Mouse (Mus musculus) hindbrain, postnatal 0 days (tissue): Measurements from ENCODE around the gene Pola1. TPM values are rescaled to one million over a fixed set of nuclear protein-coding genes. Genes with fewer than 3 reads are reported as not detected.

Experiments used
- ATAC-seq: fragments of 200-750 bp; cut with Nextera tagmentation; 2 replicates; pipeline ENCODE4 v1.8.0; 2017; ENCODE audit warnings: mild to moderate bottlenecking, moderate TSS enrichment, moderate library complexity
- DNase-seq: peaks from one replicate; pipeline ENCODE4 v3.0.0-alpha.2; 2015; ENCODE audit warnings: low spot score
- H3K27ac ChIP-seq: fragments of 300-500 bp; sonication (generic); 2 replicates; pipeline ENCODE4 v1.5.1; 2014; ENCODE audit warnings: mild to moderate bottlenecking
- H3K27me3 ChIP-seq: fragments of 300-500 bp; sonication (generic); 2 replicates; pipeline ENCODE4 v1.6.1; 2014; ENCODE audit warnings: low read length, mixed read lengths; ENCODE audit not compliant: insufficient read depth
- H3K36me3 ChIP-seq: fragments of 300-500 bp; sonication (generic); 2 replicates; pipeline ENCODE4 v1.6.1; 2014; ENCODE audit warnings: low read length, mixed read lengths; ENCODE audit not compliant: insufficient read depth
- H3K4me1 ChIP-seq: fragments of 300-500 bp; sonication (generic); 2 replicates; pipeline ENCODE4 v1.6.1; 2014; ENCODE audit warnings: antibody characterized with exemption, low read length, mixed read lengths; ENCODE audit not compliant: insufficient read depth
- H3K4me2 ChIP-seq: fragments of 300-500 bp; sonication (generic); 2 replicates; pipeline ENCODE4 v1.6.1; 2014; ENCODE audit warnings: low read depth, mild to moderate bottlenecking, low read length, moderate library complexity, mixed read lengths
- H3K4me3 ChIP-seq: fragments of 300-500 bp; sonication (generic); 2 replicates; pipeline ENCODE4 v1.5.1; 2014; ENCODE audit warnings: low read length
- H3K9ac ChIP-seq: fragments of 300-500 bp; sonication (generic); replicated peaks from 2 replicates; pipeline ENCODE4 v1.6.1; 2014; ENCODE audit warnings: mild to moderate bottlenecking, low read length, moderate library complexity, mixed read lengths
- H3K9me3 ChIP-seq: fragments of 300-500 bp; sonication (generic); 2 replicates; pipeline ENCODE4 v1.6.1; 2016; ENCODE audit warnings: low read length, mixed read lengths
- CTCF ChIP-seq: IDR thresholded peaks from 2 replicates; pipeline ENCODE4 v1.5.1; 2016; ENCODE audit warnings: antibody characterized with exemption, control low read depth, low read depth
- WGBS: fragments of 180-500 bp; shearing (Covaris S2); extraction: QIAGEN DNeasy Blood & Tissue Kit; methylation state at CpG from one replicate; pipeline ENCODE4 v1.1.7; 2014; 5-methylcytosine and 5-hydroxymethylcytosine counted together
- polyA plus RNA-seq: library from polyadenylated mRNA; unstranded; fragments of >200 nt; fragmentation: Nextera tagmentation; extraction: Ambion mirVana; gene quantifications from 2 replicates; pipeline ENCODE4 v1.2.1, GENCODE M21; 2015
- total RNA-seq: library from RNA; depleted of rRNA; stranded (reverse); fragments of >200 nt; gene quantifications from 2 replicates; pipeline ENCODE4 v1.2.3, GENCODE M21; 2014

The Pola1 gene
- total and polyA plus RNA-seq, 2 experiments from 2014 or later = 2.6 to 5.4 TPM

- ATAC-seq (no peak), DNase-seq (no peak)
- no peak overlapping the region for H3K27ac ChIP-seq
- no peaks in the 10 kb centered on the region for H3K36me3 ChIP-seq
- no peak overlapping the region for H3K4me2 ChIP-seq
- WGBS = 69% methylated on average over 1 of the region's 1 CpGs
- H3K27me3 ChIP-seq = no peaks in the 10 kb centered on the region
- H3K9ac ChIP-seq = no peak overlapping the region
- H3K9me3 ChIP-seq = no peaks in the 10 kb centered on the region
- no peak overlapping the region for H3K4me3 ChIP-seq
- H3K4me1 ChIP-seq = no peaks in the 10 kb centered on the region
- no peak for TF ChIP-seq CTCF
These were observed 262.2 kb downstream of the Pola1 start for GRCm38 (mm10) chrX:93369708-93370107.

- Histone ChIP-seq H3K4me1 (no peaks in the 10 kb centered on the region), H3K36me3 (no peaks in the 10 kb centered on the region), H3K4me2 (no peak overlapping the region), H3K27ac (no peak overlapping the region), H3K27me3 (no peaks in the 10 kb centered on the region), H3K4me3 (no peak overlapping the region), H3K9me3 (no peaks in the 10 kb centered on the region), H3K9ac (no peak overlapping the region)
- no peak for DNase-seq
- WGBS = 83% methylated on average over 3 of the region's 3 CpGs
- TF ChIP-seq CTCF = no peak
- ATAC-seq = no peak
These were observed 263.7 kb downstream of the Pola1 start for GRCm38 (mm10) chrX:93368211-93368610.

- Histone ChIP-seq H3K4me1 (no peaks in the 10 kb centered on the region), H3K4me2 (no peak overlapping the region), H3K9me3 (no peaks in the 10 kb centered on the region), H3K27me3 (no peaks in the 10 kb centered on the region), H3K27ac (no peak overlapping the region), H3K36me3 (no peaks in the 10 kb centered on the region), H3K4me3 (no peak overlapping the region), H3K9ac (no peak overlapping the region)
- ATAC-seq (no peak), DNase-seq (no peak)
- WGBS = 72% methylated on average over 1 of the region's 1 CpGs
- TF ChIP-seq CTCF = no peak
These were observed 310.6 kb downstream of the Pola1 start for GRCm38 (mm10) chrX:93321336-93321735.

- no peak overlapping the region for H3K4me2 ChIP-seq
- no peaks in the 10 kb centered on the region for H3K36me3 ChIP-seq
- no peaks in the 10 kb centered on the region for H3K27me3 ChIP-seq
- no peak overlapping the region for H3K9ac ChIP-seq
- no peaks in the 10 kb centered on the region for H3K9me3 ChIP-seq
- no peak overlapping the region for H3K4me3 ChIP-seq
- 76% methylated on average over 2 of the region's 2 CpGs for WGBS
- no peaks in the 10 kb centered on the region for H3K4me1 ChIP-seq
- no peak for TF ChIP-seq CTCF
- ATAC-seq (no peak), DNase-seq (no peak)
- no peak overlapping the region for H3K27ac ChIP-seq
These were observed 312.0 kb downstream of the Pola1 start for GRCm38 (mm10) chrX:93319979-93320378.

- 48% methylated on average over 4 of the region's 4 CpGs for WGBS
- no peaks in the 10 kb centered on the region for H3K36me3 ChIP-seq
- H3K27me3 ChIP-seq = no peaks in the 10 kb centered on the region
- H3K4me1 ChIP-seq = no peaks in the 10 kb centered on the region
- no peak for DNase-seq
- H3K4me3 ChIP-seq = no peak overlapping the region
- no peak for ATAC-seq
- no peak overlapping the region for H3K9ac ChIP-seq
- no peak for TF ChIP-seq CTCF
- H3K27ac ChIP-seq = no peak overlapping the region
- H3K4me2 ChIP-seq = no peak overlapping the region
- H3K9me3 ChIP-seq = no peaks in the 10 kb centered on the region
These were observed 314.4 kb downstream of the Pola1 start for GRCm38 (mm10) chrX:93317577-93317976.

GRCm38 (mm10) chrX:93305780-93306179 is 326.2 kb downstream of the Pola1 start:
- no peak for DNase-seq
- no peak overlapping the region for H3K4me3 ChIP-seq
- no peak overlapping the region for H3K9ac ChIP-seq
- no peaks in the 10 kb centered on the region for H3K9me3 ChIP-seq
- no peak overlapping the region for H3K4me2 ChIP-seq
- H3K27ac ChIP-seq = no peak overlapping the region
- no peaks in the 10 kb centered on the region for H3K4me1 ChIP-seq
- ATAC-seq = no peak
- H3K27me3 ChIP-seq = peaks cover 10% of the 10 kb centered on the region; the same call in 1 of the 2 replicates
- no peak for TF ChIP-seq CTCF
- WGBS = 91% methylated on average over 7 of the region's 7 CpGs
- no peaks in the 10 kb centered on the region for H3K36me3 ChIP-seq

- 24% methylated on average over 7 of the region's 7 CpGs for WGBS
- H3K36me3 ChIP-seq = no peaks in the 10 kb centered on the region
- peaks cover 25% of the 10 kb centered on the region for H3K27me3 ChIP-seq
- H3K4me3 ChIP-seq = no peak overlapping the region
- H3K9me3 ChIP-seq = no peaks in the 10 kb centered on the region
- no peak for ATAC-seq
- no peak overlapping the region for H3K27ac ChIP-seq
- no peak for DNase-seq
- no peak overlapping the region for H3K4me2 ChIP-seq
- no peak for TF ChIP-seq CTCF
- H3K4me1 ChIP-seq = no peaks in the 10 kb centered on the region
- no peak overlapping the region for H3K9ac ChIP-seq
These were observed 330.2 kb downstream of the Pola1 start for GRCm38 (mm10) chrX:93301798-93302197.
